Mouse (Mus musculus) liver, embryonic 14.5 days (tissue): Measurements from ENCODE around the gene Gstm7.
"Not testable (repeated sequence)": the region's sequence is repeated elsewhere in the genome, so short reads cannot be mapped to it uniquely, and the experiment has no call there.

Experiments
- CTCF ChIP-seq: IDR thresholded peaks from 2 replicates; pipeline ENCODE4 v1.5.1; 2016; ENCODE audit warnings: antibody characterized with exemption, low read depth, control low read depth
- EP300 ChIP-seq: IDR thresholded peaks from 2 replicates; pipeline ENCODE4 v1.6.1; 2016; ENCODE audit warnings: antibody characterized with exemption, low read depth

GRCm38 (mm10) chr3:107889236-107889635 lies 42.4 kb downstream of the Gstm7 start:
- not testable (repeated sequence) for TF ChIP-seq EP300, CTCF
